Mouse (Mus musculus): ENCODE measurements around the gene Pcsk6.
"Not testable (repeated sequence)": the region's sequence is repeated elsewhere in the genome, so short reads cannot be mapped to it uniquely, and the experiment has no call there.

Pcsk6 gene

DNA sequence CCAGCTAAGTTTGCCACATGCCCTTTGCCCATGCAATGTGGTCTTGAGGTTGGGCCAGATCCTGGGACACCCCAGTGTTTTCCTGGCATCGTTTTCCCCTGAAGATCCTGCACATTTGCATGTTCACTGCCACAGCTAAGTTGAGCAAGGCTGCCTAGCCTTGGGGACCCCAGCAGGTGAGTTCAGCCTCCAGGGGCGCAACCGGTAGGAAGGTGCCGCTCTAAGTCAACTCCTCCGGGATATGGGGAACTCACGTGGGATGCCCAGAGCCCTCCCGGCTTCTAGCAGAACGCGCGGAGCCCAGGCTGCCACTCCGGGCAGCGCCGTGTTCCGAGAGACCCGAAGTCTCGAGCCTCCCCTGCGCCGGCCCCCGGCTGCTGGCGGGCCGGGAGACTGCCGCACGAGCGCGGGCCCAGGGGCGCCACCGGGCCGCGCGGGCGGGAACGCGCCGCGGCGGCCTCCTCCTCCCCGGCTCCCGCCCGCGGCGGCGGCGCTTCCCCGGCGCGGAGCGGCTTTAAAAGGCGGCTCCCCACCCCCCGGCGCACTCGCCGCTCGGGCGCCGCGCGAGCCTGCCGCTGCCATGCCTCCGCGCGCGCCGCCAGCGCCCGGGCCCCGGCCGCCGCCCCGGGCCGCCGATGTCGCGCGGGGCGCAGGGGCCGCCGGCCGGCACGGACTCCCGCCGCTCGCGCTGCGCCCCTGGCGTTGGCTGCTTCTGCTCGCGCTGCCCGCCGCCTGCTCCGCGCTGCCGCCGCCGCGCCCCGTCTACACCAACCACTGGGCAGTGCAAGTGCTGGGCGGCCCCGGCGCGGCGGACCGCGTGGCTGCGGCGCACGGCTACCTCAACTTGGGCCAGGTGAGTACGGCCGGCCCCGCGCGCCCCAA, at the start of gene Pcsk6:
Gene Pcsk6, plus strand, starts transcription at position 144 of the 882 bp plus-strand sequence.
- peak; percentile 49 to 60 for DNase-seq

DNA sequence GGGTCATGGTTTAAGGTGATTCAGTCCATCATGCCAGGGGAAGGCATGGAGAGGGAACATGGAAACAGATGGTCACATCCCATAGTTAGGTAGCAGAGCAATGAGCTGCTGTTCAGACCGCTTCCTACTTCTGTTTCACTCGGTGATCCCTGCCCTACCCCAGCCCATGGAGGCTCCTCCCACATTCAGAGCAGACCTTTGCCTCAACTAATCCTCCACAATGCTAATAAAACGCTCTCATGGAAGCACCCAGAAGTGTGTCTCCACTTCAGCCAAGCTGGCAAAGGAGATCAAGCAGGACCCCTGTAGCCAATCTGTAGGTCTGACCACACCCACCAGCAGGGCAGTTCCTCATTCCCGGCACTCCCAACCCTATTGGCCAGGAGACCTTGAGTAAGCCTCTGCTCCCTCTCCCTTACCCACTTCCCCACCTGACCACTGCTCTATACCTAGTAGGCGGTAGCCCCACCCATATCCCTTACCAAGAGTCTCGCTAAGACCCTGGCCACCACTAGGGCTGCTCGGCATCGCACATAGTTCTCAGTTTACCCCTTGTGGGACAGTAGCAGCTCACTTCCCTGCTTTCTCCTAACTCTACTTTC, 47.8 kb upstream of the Pcsk6 start:
- DNase-seq: no peak

DNA sequence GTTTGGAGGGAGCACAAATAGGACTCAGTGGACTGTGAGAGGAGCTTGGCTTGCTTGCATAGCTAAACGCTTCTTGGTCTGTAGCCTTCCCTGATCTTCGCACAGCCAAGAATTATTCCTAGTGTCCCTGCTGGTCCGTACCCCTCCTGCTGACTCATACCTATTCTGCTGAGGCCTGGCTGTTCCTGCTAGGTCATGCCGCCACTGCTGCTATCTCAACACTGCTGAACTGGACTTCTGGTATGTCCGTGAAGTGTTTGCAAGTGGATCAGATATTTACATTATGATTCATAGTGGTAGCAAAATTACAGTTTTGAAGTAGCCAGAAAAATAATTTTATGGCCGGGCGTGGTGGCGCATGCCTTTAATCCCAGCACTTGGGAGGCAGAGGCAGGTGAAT, 44.0 kb upstream of the Pcsk6 start:
- no peak for DNase-seq

DNA sequence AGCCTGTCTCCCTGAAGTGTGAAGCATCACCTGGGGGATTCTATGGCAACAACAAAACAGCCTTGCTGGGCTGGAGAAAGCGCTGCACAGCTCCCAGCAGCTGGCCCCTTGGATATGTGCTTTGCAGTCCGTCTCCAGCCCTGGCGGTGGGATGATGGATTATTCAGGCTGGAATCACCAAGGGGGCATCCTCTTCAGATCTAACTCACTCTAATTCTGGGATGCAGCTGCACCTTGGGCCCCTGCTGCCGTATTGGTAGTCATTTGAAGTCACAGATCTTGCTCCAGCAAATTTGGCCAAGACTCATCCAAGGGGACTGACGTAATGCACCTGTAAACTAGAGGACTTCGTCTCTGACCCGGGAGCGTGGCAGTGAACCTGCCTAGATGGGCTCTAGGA, 41.1 kb upstream of the Pcsk6 start:
- DNase-seq: no peak

DNA sequence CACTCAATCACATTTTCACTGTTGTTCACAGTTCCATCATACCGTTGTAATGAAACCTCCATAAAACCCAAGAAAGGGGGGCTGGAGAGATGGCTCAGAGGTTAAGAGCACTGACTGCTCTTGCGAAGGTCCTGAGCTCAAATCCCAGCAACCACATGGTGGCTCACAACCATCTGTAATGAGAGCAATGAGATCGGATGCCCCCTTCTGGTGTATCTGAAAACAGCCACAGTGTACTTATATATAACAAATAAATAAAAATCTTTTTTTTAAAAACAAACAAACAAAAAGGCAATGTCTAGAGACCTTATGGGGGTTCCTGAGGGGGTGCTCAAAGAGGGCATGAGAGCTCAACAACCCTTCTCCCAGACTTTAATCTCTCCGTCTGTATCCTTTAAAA, 39.6 kb upstream of the Pcsk6 start:
- DNase-seq: not testable (repeated sequence)

DNA sequence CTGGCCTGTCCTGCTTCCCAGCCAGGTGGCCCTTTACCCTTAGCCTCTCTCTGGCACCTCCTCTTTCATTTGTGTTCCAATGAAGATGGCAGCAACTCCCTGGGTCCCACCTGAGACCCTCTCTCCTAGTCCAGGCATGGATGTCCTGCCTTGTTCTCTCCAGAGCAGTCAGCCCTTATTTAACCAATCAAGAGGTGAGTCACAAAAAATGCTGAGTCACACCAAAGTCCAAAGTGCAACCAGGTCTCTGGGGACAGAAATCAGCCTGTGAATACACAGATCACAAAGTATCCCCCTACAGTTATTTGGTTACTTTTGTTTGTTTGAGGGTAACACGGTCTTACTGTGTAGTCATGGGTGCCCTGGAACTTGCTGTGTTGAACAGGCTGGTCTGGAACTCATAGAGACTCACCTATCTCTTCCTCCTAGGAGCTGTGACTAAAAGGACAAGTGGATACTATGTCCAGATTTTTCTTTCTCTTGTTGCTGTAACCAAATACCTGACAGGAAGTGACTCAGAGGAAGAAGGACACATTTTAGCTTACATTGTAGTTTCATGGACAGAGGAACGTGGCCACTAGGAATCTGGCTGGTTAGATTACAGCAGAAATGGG, 38.9 kb upstream of the Pcsk6 start:
- no peak for DNase-seq

DNA sequence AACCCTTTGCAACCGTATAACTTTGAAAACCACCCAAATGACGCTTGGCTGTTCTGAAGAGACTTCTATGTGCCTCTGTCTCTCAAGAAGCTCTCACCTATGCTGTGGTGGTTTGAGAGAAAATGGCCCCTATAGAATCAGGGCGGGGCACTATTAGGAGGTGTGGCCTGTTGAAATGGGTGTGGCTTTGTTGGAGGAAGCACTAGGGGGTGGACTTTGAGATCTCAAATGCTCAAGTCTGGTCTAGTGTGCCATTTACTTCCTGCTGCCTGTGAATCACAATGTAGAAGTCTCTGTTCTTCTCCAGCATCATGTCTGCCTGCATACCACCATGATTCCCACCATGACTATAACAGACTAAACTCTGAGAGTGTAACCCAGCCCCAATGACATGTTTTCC, 21.8 kb upstream of the Pcsk6 start:
- DNase-seq: no peak

DNA sequence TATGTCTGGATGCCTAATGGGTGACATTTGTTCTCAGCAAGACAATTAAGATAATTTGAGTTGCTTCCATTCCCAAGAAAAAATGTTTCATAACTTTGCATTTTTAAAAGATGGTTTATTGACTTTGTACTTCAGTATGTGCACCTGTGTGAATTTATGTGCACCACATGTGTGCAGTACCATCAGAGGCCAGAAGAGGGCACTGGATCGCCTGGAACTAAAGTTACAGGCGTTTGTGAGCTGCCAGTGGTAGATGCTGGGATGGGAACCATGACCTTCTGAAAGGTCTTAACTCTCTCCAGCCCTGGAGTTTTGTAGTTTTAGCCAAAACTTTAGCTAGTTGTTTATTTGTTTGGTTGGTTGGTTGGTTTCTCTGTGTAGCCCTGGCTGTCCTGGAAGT, 18.3 kb upstream of the Pcsk6 start:
- no peak for DNase-seq

DNA sequence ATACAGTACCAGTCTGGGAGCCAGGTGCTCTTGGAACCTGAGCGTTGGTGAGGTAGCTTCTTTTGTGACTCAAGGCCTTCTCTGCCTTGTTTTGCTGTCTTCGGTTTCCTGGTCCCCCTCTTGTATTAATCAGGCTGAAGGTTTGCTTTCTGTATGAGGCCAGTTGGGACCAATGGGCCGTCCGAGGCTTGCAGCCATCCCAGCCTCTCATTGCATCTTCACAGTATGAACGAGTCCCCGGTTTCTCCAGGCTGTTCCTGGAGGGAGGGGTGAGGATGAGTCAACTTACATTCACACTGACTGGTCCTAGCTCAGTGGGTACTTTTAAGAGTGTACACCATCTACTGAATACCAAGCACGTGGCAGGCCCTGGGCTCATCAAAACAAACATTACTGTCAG, 553 bp upstream of the Pcsk6 start:
- no peak for DNase-seq

DNA sequence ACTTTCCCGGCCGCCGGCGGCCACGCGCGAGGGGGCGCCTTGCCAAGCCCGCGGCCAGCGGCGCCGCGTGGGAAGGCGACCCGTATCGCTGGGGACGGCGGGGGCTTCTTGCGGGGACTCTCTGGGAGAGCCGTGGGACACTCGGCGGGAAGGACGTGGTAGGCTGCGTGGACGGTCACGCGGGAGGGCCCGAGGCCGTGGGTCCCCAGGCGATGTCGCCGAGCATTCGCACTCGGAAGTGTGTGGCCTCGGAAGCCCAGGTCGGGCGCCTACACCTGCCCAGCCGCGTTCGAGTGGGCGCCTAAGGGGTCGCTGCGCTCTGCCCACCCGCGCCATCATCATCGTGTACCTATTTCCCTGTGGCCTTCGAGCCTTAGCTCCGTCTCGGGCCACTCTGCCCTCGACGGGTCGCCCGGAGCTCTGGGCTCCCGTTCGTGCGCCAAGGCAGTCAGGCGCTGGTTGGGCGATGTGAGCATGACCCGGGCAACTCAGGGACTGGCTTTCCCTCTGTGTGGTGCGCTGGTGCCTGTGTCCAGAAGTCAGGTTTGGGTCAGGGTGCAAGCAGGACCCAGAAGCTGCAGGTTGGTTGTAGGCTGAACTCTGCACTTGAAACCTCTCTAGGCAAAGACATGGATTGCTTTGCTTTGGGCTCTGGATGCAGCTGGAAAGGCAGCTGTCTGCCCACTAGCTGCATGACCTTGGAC, 1.1 kb downstream of the Pcsk6 start:
- no peak for DNase-seq

DNA sequence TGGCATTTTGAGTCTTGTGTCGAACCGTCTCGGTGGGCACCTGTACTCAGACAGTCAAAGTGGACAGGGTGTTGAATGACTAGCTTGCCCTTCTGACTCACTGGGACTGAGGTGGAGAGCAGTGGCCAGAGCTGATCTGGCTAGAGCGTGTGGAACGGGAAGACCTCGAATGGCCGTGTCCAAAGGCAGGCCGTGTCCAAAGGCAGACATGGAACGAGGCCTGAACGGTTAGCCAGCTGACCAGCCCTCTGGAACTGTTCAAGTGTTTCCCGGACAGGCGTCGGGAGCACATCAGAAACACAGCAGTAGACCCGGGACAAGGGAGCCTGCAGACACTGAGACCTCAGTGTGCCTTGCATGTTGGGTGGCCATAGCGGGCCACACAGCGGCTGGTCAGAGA, 7.6 kb downstream of the Pcsk6 start:
- DNase-seq: no peak

DNA sequence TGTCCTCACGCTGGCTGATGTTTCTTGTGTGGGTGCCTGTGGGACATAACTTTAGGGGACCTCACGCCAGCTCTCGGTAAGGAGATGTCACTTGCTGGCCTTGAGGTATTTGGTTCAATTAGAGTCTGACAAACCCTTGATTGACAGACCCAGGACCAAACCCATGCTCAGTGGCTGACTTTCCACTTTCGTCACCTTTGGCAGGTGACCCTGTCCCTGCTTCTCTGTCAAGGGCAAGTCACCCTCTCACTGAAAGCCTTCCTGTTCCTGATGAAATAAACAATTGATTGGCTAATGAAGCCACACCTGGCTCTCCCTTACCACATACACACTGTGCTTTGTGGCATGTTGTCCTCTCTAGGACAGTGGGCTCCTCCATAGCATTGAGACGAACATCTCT, 8.3 kb downstream of the Pcsk6 start:
- no peak for DNase-seq

DNA sequence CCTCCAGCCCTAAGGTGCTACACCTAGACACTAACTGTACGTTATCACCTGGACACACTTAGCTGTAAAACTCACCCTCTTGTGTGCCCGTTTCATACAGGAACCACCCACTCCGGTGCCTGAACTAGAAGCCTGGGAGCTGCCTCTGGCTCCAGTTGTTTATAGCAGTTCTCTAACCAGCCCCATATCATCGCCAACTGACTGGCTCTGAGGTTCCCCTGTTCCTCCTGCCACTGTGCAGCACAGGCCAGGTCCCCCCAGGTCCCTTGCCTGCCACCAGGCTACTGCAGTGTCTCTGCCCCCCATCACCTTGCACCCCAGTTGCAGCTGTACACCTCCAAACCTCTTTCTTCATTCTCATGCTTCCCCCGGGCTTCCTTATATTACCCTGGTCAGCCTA, 8.7 kb downstream of the Pcsk6 start:
- no peak for DNase-seq

DNA sequence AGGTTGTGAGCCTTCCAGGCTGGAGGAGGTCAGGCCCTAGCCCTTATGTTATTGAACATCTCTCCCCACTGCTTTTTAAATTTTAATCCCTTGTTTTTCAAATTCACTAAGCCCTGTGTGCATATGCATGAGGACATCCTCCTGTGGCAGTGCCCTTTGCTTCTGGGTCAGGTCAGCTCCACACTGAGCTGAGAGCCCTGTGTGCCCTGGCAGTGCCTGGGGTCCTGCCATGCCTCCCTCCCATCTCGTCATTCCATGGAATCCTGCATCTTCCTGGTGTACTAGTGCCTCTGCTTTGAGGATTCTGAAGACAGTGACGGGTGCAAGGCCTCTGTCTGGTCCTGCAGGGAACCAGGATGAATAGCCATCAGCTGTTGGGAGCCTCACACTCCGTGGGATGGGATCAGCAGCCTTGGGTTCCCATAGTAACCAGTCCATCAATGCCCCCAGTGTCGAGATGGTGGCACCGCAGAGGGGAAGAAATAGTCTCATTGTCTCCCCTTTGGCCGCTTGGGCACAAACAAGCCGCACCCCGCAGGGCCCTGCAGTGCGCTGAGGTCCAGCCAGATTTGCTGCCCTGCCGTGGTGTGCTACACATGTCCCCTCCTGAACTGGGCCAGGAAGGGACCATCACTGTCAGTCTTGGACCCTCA, 9.5 kb downstream of the Pcsk6 start:
- peak; percentile 54 to 57 for DNase-seq

DNA sequence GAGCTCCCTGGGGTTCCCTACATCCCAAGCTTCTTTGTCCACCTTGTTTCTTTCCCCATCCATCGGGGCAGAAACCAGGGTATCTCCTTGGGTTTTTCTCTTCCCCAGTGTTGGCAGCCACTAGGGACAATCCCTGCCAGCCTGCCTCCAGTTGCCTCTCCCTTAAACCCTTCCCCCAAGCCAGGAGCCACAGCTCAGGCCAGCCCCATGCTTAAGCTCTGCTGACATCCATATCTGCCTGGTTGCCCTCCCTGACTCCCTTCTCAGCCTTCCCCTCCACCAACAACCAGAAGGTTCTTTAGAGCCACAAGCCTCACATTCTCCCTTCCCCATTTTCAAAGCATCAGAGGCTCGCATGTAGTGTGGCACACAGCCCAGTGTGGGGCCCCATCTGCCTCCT, 10.3 kb downstream of the Pcsk6 start:
- no peak for DNase-seq

DNA sequence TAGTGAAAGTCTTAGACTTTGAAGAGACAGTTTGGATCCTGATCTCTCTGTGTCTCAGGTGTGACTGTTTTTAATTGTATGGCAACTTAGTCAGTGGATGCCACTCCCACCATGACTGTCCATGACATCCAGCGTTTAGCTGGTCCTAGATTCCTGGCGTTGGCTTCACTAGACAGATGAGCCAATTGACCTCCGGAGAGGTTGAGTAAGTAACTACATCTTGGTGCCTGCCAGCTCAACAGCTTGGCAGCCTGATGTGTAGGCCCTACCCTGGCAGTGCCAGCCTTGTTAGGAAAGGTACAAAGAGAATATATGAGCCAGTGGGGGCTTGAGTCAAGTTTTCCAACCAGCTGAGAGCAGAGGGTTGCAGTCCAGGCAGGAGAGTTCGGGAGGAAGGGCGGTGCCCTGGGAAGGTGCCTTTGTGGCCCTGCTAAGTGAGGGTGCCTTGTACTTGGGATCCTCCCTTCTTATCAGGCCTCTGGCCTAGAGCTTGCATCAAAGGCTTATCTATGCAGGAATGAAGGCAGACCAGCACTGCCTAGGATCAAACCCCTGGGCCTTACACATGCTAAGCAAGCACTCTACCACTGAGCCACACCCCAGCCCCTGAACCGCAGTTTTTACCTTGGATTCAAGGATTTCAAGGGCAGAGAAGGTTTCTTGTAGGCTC, 11.8 kb downstream of the Pcsk6 start:
- DNase-seq: no peak

DNA sequence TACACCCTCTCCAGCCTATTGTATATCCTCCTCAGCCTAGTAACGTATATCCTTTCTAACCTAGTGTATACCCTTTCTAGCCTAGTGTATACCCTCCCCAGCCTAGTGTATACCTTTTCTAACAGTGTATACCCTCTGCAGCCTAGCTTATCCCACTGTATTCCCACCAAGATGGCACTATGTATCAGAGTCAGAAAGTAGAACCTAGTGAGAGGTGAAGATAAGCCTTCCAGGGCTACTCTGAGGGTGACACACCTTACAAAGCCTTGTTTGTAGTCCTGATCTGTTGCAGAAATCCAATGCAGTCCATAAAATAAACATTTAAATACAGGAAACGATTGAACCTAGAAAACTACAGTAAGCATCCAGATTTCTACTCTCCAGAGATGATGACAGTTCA, 12.4 kb downstream of the Pcsk6 start:
- no peak for DNase-seq

DNA sequence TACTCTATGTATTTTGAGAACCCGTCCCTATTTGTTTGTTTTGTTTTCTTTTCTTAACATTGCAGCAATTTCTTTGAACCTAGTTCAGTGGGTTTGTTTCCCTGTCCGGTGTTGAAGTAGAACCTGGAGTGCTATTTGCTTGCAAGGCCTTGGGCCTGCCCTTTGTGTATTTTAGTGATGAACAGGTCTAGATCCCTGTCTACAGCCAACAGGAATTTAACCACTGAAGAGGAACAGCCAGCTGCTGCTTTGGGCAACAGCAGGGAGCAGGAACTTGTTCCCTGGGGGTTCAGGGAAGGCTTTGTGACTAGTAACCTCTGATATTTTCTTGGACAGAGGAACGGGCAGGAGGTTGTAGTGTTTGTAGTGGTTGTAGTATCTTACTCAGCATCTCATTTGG, 15.1 kb downstream of the Pcsk6 start:
- DNase-seq: no peak

DNA sequence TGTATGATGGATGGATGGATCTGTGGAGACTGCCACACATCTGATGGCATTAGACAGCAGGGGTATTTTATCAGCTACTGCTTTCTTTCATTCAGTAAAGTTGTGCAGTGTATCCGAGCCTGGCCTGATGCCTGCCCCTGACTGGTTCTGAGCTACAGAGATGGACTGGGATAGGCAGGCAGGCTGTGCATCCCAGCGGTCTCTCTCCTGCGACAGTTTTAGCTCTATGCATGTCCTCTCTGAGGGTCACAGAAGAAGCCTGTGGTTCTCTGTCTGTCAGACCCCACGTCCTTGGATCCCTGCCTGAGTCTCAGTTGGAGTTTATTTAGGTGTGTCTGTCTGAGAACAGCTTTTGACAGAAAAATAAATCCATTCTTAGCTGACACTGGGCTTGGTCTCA, 16.7 kb downstream of the Pcsk6 start:
- peak; percentile 45 to 62 for DNase-seq

DNA sequence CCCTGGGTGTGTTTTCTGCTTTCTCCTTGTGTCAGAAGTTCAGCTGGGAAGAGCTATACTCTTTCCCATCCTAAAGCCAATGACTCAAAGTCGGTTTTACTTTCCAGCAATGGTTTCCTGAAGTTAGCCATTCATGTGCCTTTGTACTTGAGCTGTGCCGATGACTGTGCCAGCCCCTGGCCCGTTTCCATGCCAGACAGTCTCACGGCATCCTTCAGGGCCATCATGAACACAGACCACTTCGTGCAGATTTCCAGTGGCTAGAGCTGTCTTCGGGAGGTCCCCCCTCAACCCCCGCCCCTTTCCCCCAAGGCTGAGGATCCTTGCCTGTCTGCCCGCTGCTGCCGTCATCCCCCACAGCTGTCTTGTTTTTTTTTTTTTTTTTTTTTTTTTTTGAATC, 17.8 kb downstream of the Pcsk6 start:
- DNase-seq: peak; percentile 66 to 69

DNA sequence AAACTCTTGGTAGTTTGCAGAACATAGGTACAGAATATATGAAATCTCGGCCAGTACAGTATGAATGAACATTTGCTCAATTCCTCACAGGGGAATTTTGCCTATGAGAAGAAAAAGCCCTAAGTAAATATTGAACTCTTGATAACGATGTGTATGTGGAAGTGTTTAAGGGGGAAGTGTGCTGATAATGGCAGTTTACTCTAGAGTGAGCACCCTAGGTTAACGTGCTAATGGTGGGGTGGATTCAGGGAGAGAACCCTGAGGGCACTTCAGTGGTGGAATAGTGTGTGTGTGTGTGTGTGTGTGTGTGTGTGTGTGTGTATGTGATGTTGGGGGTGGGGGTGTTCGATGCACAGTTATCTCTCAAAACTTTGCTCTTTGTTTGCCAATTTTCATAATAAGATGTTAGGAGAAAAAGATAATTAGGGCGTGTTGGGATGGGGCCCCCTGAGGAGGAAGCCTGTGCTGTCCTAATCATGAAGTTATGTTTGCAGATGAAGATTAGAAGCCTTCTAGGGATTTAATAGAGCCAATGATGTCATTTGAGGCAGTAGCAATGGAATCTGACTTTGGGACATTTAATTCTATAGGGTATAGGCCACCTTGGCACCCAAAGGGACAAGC, 19.2 kb downstream of the Pcsk6 start:
- DNase-seq: no peak

DNA sequence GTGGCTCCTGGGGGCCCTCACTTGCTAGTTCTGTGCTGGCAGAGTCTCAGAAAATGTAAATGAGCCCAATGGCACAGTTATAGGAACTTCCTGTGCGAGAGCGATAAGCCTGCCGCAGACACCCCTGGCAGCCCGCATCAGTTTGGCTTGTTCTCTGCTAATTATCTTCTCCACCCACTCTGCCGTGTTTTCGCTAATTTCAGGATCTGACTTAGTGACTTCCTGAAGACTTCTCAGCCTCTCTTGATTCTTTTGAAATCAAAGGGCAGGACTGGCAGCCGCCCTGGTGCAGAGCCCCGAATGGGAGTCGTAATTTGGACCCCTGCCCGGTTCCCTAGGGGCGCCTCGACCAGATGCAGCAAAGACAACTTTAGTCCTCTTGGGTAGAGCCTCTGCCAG, 19.8 kb downstream of the Pcsk6 start:
- peak in 1 of 2 experiments; percentile 45 for DNase-seq
